Mouse (Mus musculus) testis, adult 2 months (tissue): ENCODE results near the gene Ube2e1.

Experiments used
- CTCF ChIP-seq: fragments of 200-500 bp; IDR thresholded peaks from 2 replicates; pipeline ENCODE4 v1.5.1; 2012; ENCODE audit warnings: low read depth, mild to moderate bottlenecking, inconsistent platforms, low read length, moderate library complexity; ENCODE audit not compliant: control insufficient read depth, insufficient read depth, insufficient replicate concordance
- POLR2A ChIP-seq: fragments of 200-500 bp; IDR thresholded peaks from 2 replicates; pipeline ENCODE4 v1.6.1; 2012; ENCODE audit warnings: low read depth, mild to moderate bottlenecking, inconsistent platforms, low read length, moderate library complexity; ENCODE audit not compliant: control insufficient read depth

DNA sequence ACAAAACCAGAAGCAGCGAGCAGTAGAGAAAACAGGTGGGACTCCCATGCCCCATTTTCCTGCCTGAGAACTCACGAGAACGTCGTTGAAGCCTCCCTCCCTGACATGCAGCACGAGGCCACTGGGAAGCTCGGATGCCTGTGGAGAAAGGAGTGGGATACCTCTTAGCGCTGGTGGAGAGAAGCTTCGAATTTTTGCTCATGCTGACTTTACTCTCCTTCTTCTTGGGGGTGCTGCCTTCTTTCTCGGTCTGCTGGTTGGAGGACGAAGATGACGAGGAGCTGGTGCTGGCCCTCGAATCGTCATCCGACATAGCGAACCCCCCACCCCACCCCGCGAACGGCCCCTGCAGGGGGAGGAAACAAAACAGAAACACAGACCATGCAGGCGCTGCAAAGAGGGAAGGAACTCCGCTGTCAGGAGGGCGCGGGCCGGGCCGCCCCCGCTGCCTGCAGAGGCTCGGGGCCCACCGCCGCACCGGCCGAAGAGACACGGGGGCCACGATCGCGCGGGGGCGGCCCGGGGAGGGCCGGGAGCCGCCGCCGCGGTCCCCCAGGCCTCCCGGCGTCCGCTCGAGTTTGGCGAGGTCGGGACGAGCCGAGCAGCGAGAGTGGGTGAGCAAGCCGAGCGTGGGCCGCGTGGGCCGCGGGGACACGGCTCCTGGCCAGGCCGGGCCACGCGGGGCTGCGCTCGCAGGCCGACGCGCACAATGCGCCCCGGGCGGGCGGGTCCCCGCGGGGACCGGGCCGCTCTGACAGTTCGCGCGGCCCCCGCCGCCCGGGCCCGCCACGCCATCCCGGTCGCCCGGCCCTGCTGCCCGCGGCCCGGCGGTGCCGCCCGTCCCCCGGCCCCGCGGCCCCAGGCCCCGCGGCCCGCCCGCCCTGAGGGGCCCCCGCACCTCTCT lies 618 bp downstream of the Ube2e1 start:
- no peak for TF ChIP-seq CTCF
- no peak for TF ChIP-seq POLR2A
